Mouse (Mus musculus) limb, embryonic 10.5 days (tissue): ENCODE results near the gene Dusp3. TPM values are rescaled to one million over a fixed set of nuclear protein-coding genes. Genes with fewer than 3 reads are reported as not detected.
A peak's percentile ranks its signal among the peaks of the same experiment; 100 is the strongest.
"Not testable (repeated sequence)": the region's sequence is repeated elsewhere in the genome, so short reads cannot be mapped to it uniquely, and the experiment has no call there.

Experiments
- DNase-seq: peaks from one replicate; pipeline ENCODE4 v3.0.0-alpha.2; 2017; ENCODE audit warnings: low spot score
- H3K27ac ChIP-seq: fragments of 300-500 bp; sonication (generic); 2 replicates; pipeline ENCODE4 v1.5.1; 2016; ENCODE audit warnings: mild to moderate bottlenecking
- H3K27me3 ChIP-seq: fragments of 300-500 bp; sonication (generic); 2 replicates; pipeline ENCODE4 v1.6.1; 2016; ENCODE audit warnings: low read depth, mild to moderate bottlenecking; ENCODE audit not compliant: poor library complexity, severe bottlenecking
- H3K36me3 ChIP-seq: fragments of 300-500 bp; sonication (generic); 2 replicates; pipeline ENCODE4 v1.6.1; 2016; ENCODE audit warnings: mild to moderate bottlenecking, moderate library complexity
- H3K4me1 ChIP-seq: fragments of 300-500 bp; sonication (generic); 2 replicates; pipeline ENCODE4 v1.6.1; 2016
- H3K4me3 ChIP-seq: fragments of 300-500 bp; sonication (generic); 2 replicates; pipeline ENCODE4 v1.5.1; 2016; ENCODE audit warnings: mild to moderate bottlenecking, moderate library complexity
- H3K9me3 ChIP-seq: fragments of 300-500 bp; sonication (generic); replicated peaks from 2 replicates; pipeline ENCODE4 v1.6.1; 2016; ENCODE audit warnings: mild to moderate bottlenecking
- WGBS: fragments of 180-500 bp; shearing (Covaris S2); methylation state at CpG from one replicate; pipeline ENCODE4 v1.1.7; 2016; 5-methylcytosine and 5-hydroxymethylcytosine counted together
- polyA plus RNA-seq: library from polyadenylated mRNA; unstranded; fragments of >200 nt; fragmentation: Nextera tagmentation; extraction: Ambion mirVana; gene quantifications from 2 replicates; pipeline ENCODE4 v1.2.1, GENCODE M21; 2016

The Dusp3 gene
- polyA plus RNA-seq, 1 experiment from 2014 or later = 9.2 TPM

GRCm38 (mm10) chr11:102006688-102007087, 19.9 kb upstream of the Dusp3 start:
- H3K36me3 ChIP-seq = peaks cover 87% of the 10 kb centered on the region
- no peak overlapping the region for H3K27ac ChIP-seq
- 95% methylated on average over 5 of the region's 5 CpGs for WGBS
- no peaks in the 10 kb centered on the region for H3K9me3 ChIP-seq
- H3K27me3 ChIP-seq = no peaks in the 10 kb centered on the region
- H3K4me3 ChIP-seq = no peak overlapping the region
- peaks cover 18% of the 10 kb centered on the region for H3K4me1 ChIP-seq
- DNase-seq = no peak

- 84% methylated on average over 9 of the region's 9 CpGs for WGBS
- Histone ChIP-seq H3K36me3 (peaks cover 87% of the 10 kb centered on the region), H3K27me3 (no peaks in the 10 kb centered on the region), H3K4me1 (peaks cover 16% of the 10 kb centered on the region), H3K27ac (no peak overlapping the region), H3K4me3 (no peak overlapping the region), H3K9me3 (no peaks in the 10 kb centered on the region)
- DNase-seq = no peak
Measured at GRCm38 (mm10) chr11:102006271-102006670, 19.5 kb upstream of the Dusp3 start.

GRCm38 (mm10) chr11:102004251-102004650, 17.4 kb upstream of the Dusp3 start:
- Histone ChIP-seq H3K9me3 (no peaks in the 10 kb centered on the region), H3K36me3 (peaks cover 84% of the 10 kb centered on the region)
- DNase-seq = no peak

GRCm38 (mm10) chr11:101999466-101999865, 12.7 kb upstream of the Dusp3 start:
- H3K4me1 ChIP-seq = peaks cover 2% of the 10 kb centered on the region; the same call in 1 of the 2 replicates
- peaks cover 47% of the 10 kb centered on the region for H3K36me3 ChIP-seq
- 72% methylated on average over 4 of the region's 4 CpGs for WGBS
- DNase-seq = no peak
- no peak overlapping the region for H3K27ac ChIP-seq
- no peaks in the 10 kb centered on the region for H3K9me3 ChIP-seq
- H3K27me3 ChIP-seq = no peaks in the 10 kb centered on the region
- no peak overlapping the region for H3K4me3 ChIP-seq

More at GRCm38 (mm10) chr11:102004251-102004650, 17.4 kb upstream of the Dusp3 start:
- H3K27ac ChIP-seq = no peak overlapping the region
- H3K27me3 ChIP-seq = no peaks in the 10 kb centered on the region
- no peaks in the 10 kb centered on the region; the same call in 1 of the 2 replicates for H3K4me1 ChIP-seq
- 92% methylated on average over 8 of the region's 8 CpGs for WGBS
- no peak overlapping the region for H3K4me3 ChIP-seq

GRCm38 (mm10) chr11:101998258-101998657, 11.4 kb upstream of the Dusp3 start:
- H3K4me3 ChIP-seq = no peak overlapping the region
- H3K4me1 ChIP-seq = peaks cover 2% of the 10 kb centered on the region; the same call in 1 of the 2 replicates
- H3K27me3 ChIP-seq = no peaks in the 10 kb centered on the region
- H3K27ac ChIP-seq = no peak overlapping the region
- no peak for DNase-seq
- H3K9me3 ChIP-seq = no peaks in the 10 kb centered on the region
- peaks cover 35% of the 10 kb centered on the region for H3K36me3 ChIP-seq
- 66% methylated on average over 5 of the region's 5 CpGs for WGBS

GRCm38 (mm10) chr11:101995938-101996337, 9.1 kb upstream of the Dusp3 start:
- peaks cover 25% of the 10 kb centered on the region for H3K36me3 ChIP-seq
- WGBS = 92% methylated on average over 7 of the region's 7 CpGs

GRCm38 (mm10) chr11:101994100-101994499, 7.3 kb upstream of the Dusp3 start:
- H3K36me3 ChIP-seq = peaks cover 11% of the 10 kb centered on the region
- no peak for DNase-seq
- H3K4me1 ChIP-seq = peaks cover 2% of the 10 kb centered on the region; the same call in 1 of the 2 replicates
- H3K27me3 ChIP-seq = no peaks in the 10 kb centered on the region
- WGBS = 80% methylated on average over 8 of the region's 8 CpGs
- no peak overlapping the region for H3K4me3 ChIP-seq
- no peak overlapping the region for H3K27ac ChIP-seq
- H3K9me3 ChIP-seq = no peaks in the 10 kb centered on the region

More at GRCm38 (mm10) chr11:101995938-101996337, 9.1 kb upstream of the Dusp3 start:
- Histone ChIP-seq H3K4me1 (peaks cover 2% of the 10 kb centered on the region; the same call in 1 of the 2 replicates), H3K9me3 (no peaks in the 10 kb centered on the region), H3K27me3 (no peaks in the 10 kb centered on the region), H3K27ac (no peak overlapping the region), H3K4me3 (no peak overlapping the region)
- DNase-seq = no peak

- H3K4me3 ChIP-seq = no peak overlapping the region
- peaks cover 15% of the 10 kb centered on the region; the same call in 1 of the 2 replicates for H3K27me3 ChIP-seq
- H3K36me3 ChIP-seq = peaks cover 6% of the 10 kb centered on the region; the same call in 1 of the 2 replicates
- H3K27ac ChIP-seq = no peak overlapping the region
- no peaks in the 10 kb centered on the region for H3K9me3 ChIP-seq
- DNase-seq = no peak
- H3K4me1 ChIP-seq = peaks cover 2% of the 10 kb centered on the region; the same call in 1 of the 2 replicates
- 86% methylated on average over 7 of the region's 7 CpGs for WGBS
Measured at GRCm38 (mm10) chr11:101992411-101992810, 5.6 kb upstream of the Dusp3 start.

- 93% methylated on average over 3 of the region's 3 CpGs for WGBS
- Histone ChIP-seq H3K36me3 (0 out of 2 replicates have a peak, but pooled peaks cover 2% of the 10 kb centered on the region), H3K9me3 (no peaks in the 10 kb centered on the region), H3K27ac (no peak overlapping the region), H3K27me3 (peaks cover 21% of the 10 kb centered on the region), H3K4me3 (no peak overlapping the region), H3K4me1 (peaks cover 2% of the 10 kb centered on the region; the same call in 1 of the 2 replicates)
- no peak for DNase-seq
Measured at GRCm38 (mm10) chr11:101991813-101992212, 5.0 kb upstream of the Dusp3 start.

- 88% methylated on average over 3 of the region's 3 CpGs for WGBS
- no peaks in the 10 kb centered on the region for H3K36me3 ChIP-seq
Measured at GRCm38 (mm10) chr11:101990244-101990643, 3.4 kb upstream of the Dusp3 start.

GRCm38 (mm10) chr11:101985990-101986389, 823 bp downstream of the Dusp3 start:
- WGBS = 11% methylated on average over 10 of the region's 10 CpGs
- no peak overlapping the region for H3K4me3 ChIP-seq
- H3K36me3 ChIP-seq = no peaks in the 10 kb centered on the region
- H3K27ac ChIP-seq = no peak overlapping the region
- H3K27me3 ChIP-seq = peaks cover 40% of the 10 kb centered on the region
- DNase-seq = peak; percentile 87
- no peaks in the 10 kb centered on the region for H3K9me3 ChIP-seq
- H3K4me1 ChIP-seq = peaks cover 31% of the 10 kb centered on the region

More at GRCm38 (mm10) chr11:101990244-101990643, 3.4 kb upstream of the Dusp3 start:
- Histone ChIP-seq H3K4me1 (peaks cover 8% of the 10 kb centered on the region; the same call in 1 of the 2 replicates), H3K27me3 (peaks cover 30% of the 10 kb centered on the region), H3K4me3 (no peak overlapping the region), H3K27ac (no peak overlapping the region), H3K9me3 (no peaks in the 10 kb centered on the region)
- DNase-seq = no peak

- Histone ChIP-seq H3K27me3 (peaks cover 40% of the 10 kb centered on the region), H3K4me1 (peaks cover 31% of the 10 kb centered on the region)
- not testable (repeated sequence) for H3K36me3 ChIP-seq, DNase-seq, H3K4me3 ChIP-seq, H3K27ac ChIP-seq, H3K9me3 ChIP-seq
- 69% methylated on average over 6 of the region's 6 CpGs for WGBS
Measured at GRCm38 (mm10) chr11:101985450-101985849, 1.4 kb downstream of the Dusp3 start.

GRCm38 (mm10) chr11:101984054-101985025, 2.5 kb downstream of the Dusp3 start, which contains the start of gene Cfap97d1:
TSS of gene Cfap97d1 (plus strand) at chr11:101984279.
- DNase-seq = peak; percentile 90
- Histone ChIP-seq H3K4me1 (peaks cover 31% of the 10 kb centered on the region), H3K9me3 (no peaks in the 10 kb centered on the region), H3K4me3 (peak within 1 kb of the TSS; percentile 75), H3K27ac (peak within 1 kb of the TSS; percentile 82), H3K36me3 (no peaks in the 10 kb centered on the region), H3K27me3 (peaks cover 40% of the 10 kb centered on the region)
- WGBS = 2% methylated on average over 71 of the region's 71 CpGs
